In the genomic region with DNA sequence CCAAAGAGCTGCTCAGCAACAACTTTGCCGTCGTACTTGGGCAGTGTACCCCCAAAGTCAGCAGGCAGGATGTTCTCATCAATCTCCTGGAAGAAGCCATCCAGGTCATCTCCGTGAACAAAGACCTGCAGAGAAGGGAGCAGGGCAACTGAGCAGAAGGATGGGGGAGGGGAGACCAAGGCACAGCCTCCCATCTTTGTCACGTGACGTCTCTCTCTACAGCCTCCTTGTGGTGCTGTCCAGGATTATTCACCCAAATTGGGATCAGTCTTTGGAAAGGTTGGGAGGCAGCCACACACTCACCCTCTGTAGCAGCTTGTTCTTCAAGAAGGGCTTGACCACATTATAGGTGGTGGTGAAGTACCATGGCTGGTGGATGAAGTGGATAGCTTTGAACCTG, we compare ENCODE assay signal across 19 mouse cellular contexts. TPM values are rescaled to one million over a fixed set of nuclear protein-coding genes. Genes with fewer than 3 reads are reported as not detected.
A peak's percentile ranks its signal among the peaks of the same experiment; 100 is the strongest.
DNase-seq lines count a peak whose midpoint lies in the region; ATAC-seq and TF ChIP-seq lines count a peak whose summit lies in the region.
"Had no signal": no experiment of that assay in that cellular context is flagged by ENCODE, and none has a peak within 500 bp of the region (broad histone marks: within the 10 kb centered on the region; RNA-seq: fewer than 3 reads in every experiment).

No protein-coding gene starts in this region.

- H3K27ac ChIP-seq in hindbrain, postnatal 0 days, result no peak overlapping the region
- H3K27ac ChIP-seq in hindbrain, embryonic 14.5 days, result no peak overlapping the region
- H3K27ac ChIP-seq in ES-Bruce4 (ENCODE audit: insufficient read depth, low read length), result no peak overlapping the region
- 0 out of 2 replicates have a peak overlapping the region, but pooled peaks have one; percentile 40 for H3K27ac ChIP-seq in embryonic facial prominence, embryonic 10.5 days (replicated peaks)
- H3K27ac ChIP-seq: heart, embryonic 13.5 days had no signal

- no peak overlapping the region for H3K4me2 ChIP-seq in hindbrain, postnatal 0 days (ENCODE audit: low read depth, low read length)
- no peak overlapping the region for H3K4me2 ChIP-seq in hindbrain, embryonic 14.5 days (replicated peaks)
- H3K4me2 ChIP-seq: heart, embryonic 13.5 days had no signal

- 0 out of 2 replicates have a peak, but pooled peaks have one; percentile 4 for TF ChIP-seq CTCF in hindbrain, postnatal 0 days (IDR thresholded peaks at IDR 0.05; ENCODE audit: low read depth)
- TF ChIP-seq CTCF in C2C12 (IDR thresholded peaks at IDR 0.05; ENCODE audit: control insufficient read depth, insufficient read depth, insufficient read length), result no peak
- no peak for TF ChIP-seq CTCF in ES-Bruce4 (IDR thresholded peaks at IDR 0.05; ENCODE audit: low read depth, low read length)
- no peak for TF ChIP-seq CTCF in lung, adult 2 months (IDR thresholded peaks at IDR 0.05; ENCODE audit: insufficient read depth, low read length)

- H3K4me3 ChIP-seq in hindbrain, postnatal 0 days (ENCODE audit: low read length), result no peak overlapping the region
- no peak overlapping the region for H3K4me3 ChIP-seq in hindbrain, embryonic 14.5 days (replicated peaks; ENCODE audit: low read length)
- H3K4me3 ChIP-seq in C2C12 (ENCODE audit: insufficient read depth, poor library complexity, severe bottlenecking) (no peak overlapping the region), ES-Bruce4 (ENCODE audit: low read depth, low read length) (peak overlapping the region; percentile 21)
- no peak overlapping the region for H3K4me3 ChIP-seq in embryonic facial prominence, embryonic 10.5 days
- H3K4me3 ChIP-seq in lung, adult 2 months (replicated peaks; ENCODE audit: extremely low read depth, low read depth, low read length), result no peak overlapping the region
- H3K4me3 ChIP-seq: heart, embryonic 13.5 days had no signal

- H3K27me3 ChIP-seq in hindbrain, postnatal 0 days (ENCODE audit: insufficient read depth, low read length), result no peaks in the 10 kb centered on the region
- no peaks in the 10 kb centered on the region for H3K27me3 ChIP-seq in hindbrain, embryonic 14.5 days (ENCODE audit: control insufficient read depth, insufficient read depth, low read length)
- peaks cover 27% of the 10 kb centered on the region for H3K27me3 ChIP-seq in C2C12 (ENCODE audit: control insufficient read depth, insufficient read depth, insufficient read length)
- H3K27me3 ChIP-seq in ES-Bruce4 (ENCODE audit: control insufficient read depth, insufficient read depth, low read length, poor library complexity, severe bottlenecking), result no peaks in the 10 kb centered on the region
- no peaks in the 10 kb centered on the region for H3K27me3 ChIP-seq in embryonic facial prominence, embryonic 10.5 days (replicated peaks; ENCODE audit: low read depth, poor library complexity, severe bottlenecking)

- TF ChIP-seq POLR2A in ES-Bruce4 (IDR thresholded peaks at IDR 0.05; ENCODE audit: insufficient read depth, low read length), result no peak
- TF ChIP-seq POLR2A in lung, adult 2 months (IDR thresholded peaks at IDR 0.05; ENCODE audit: borderline replicate concordance, extremely low read depth, low read depth, low read length), result no peak

- no peaks in the 10 kb centered on the region for H3K36me3 ChIP-seq in hindbrain, postnatal 0 days (ENCODE audit: insufficient read depth, low read length)
- H3K36me3 ChIP-seq in hindbrain, embryonic 14.5 days (replicated peaks; ENCODE audit: control insufficient read depth, insufficient read depth), result no peaks in the 10 kb centered on the region
- H3K36me3 ChIP-seq in C2C12 (ENCODE audit: control insufficient read depth, insufficient read depth) (no peaks in the 10 kb centered on the region), ES-Bruce4 (ENCODE audit: control insufficient read depth, insufficient read depth, low read length, poor library complexity, severe bottlenecking) (no peaks in the 10 kb centered on the region)
- H3K36me3 ChIP-seq in embryonic facial prominence, embryonic 10.5 days (replicated peaks), result no peaks in the 10 kb centered on the region
- H3K36me3 ChIP-seq: heart, embryonic 13.5 days had no signal

- no peak for ATAC-seq in hindbrain, postnatal 0 days
- ATAC-seq in hindbrain, embryonic 14.5 days (ENCODE audit: low FRiP score), result no peak
- ATAC-seq: forebrain, embryonic 14.5 days; hindbrain, embryonic 16.5 days had no signal

- no peaks in the 10 kb centered on the region for H3K79me3 ChIP-seq in C2C12 (ENCODE audit: low read depth)

- no peak overlapping the region for H3ac ChIP-seq in C2C12 (ENCODE audit: control insufficient read depth, insufficient read length, low read depth)

- TF ChIP-seq EP300 in ES-Bruce4 (IDR thresholded peaks at IDR 0.05; ENCODE audit: insufficient read depth, low read depth, low read length), result no peak

- no peak overlapping the region for H3K9ac ChIP-seq in hindbrain, postnatal 0 days (replicated peaks; ENCODE audit: low read length)
- H3K9ac ChIP-seq in hindbrain, embryonic 14.5 days, result no peak overlapping the region
- H3K9ac ChIP-seq in ES-Bruce4 (ENCODE audit: low read depth, poor library complexity, severe bottlenecking), result no peak overlapping the region; the same call in 1 of the 2 replicates
- H3K9ac ChIP-seq: heart, embryonic 13.5 days had no signal

- no peaks in the 10 kb centered on the region for H3K9me3 ChIP-seq in hindbrain, postnatal 0 days (ENCODE audit: low read length)
- no peaks in the 10 kb centered on the region for H3K9me3 ChIP-seq in hindbrain, embryonic 14.5 days (ENCODE audit: control insufficient read depth, low read length)
- H3K9me3 ChIP-seq in ES-Bruce4 (replicated peaks; ENCODE audit: control insufficient read depth, insufficient read depth, low read length, poor library complexity, severe bottlenecking), result no peaks in the 10 kb centered on the region
- H3K9me3 ChIP-seq in embryonic facial prominence, embryonic 10.5 days, result no peaks in the 10 kb centered on the region
- H3K9me3 ChIP-seq: heart, embryonic 13.5 days had no signal

- 78% methylated on average over 5 of the region's 5 CpGs for WGBS in hindbrain, postnatal 0 days
- 69% methylated on average over 5 of the region's 5 CpGs for WGBS in hindbrain, embryonic 14.5 days
- WGBS in embryonic facial prominence, embryonic 10.5 days, result 71% methylated on average over 5 of the region's 5 CpGs
- 70% methylated on average over 5 of the region's 5 CpGs for WGBS in lung, adult 2 months

- DNase-seq in hindbrain, postnatal 0 days (ENCODE audit: low spot score), result no peak
- DNase-seq in hindbrain, embryonic 14.5 days (ENCODE audit: low spot score), result no peak
- DNase-seq in embryonic facial prominence, embryonic 10.5 days (ENCODE audit: low spot score), result no peak
- no peak for DNase-seq in kidney, postnatal 36 days
- no peak for DNase-seq in lung, adult 2 months
- DNase-seq: adrenal gland, postnatal 10 days; cerebellum, adult 11 months; cerebellum, adult 9-10 months; cerebellum, postnatal 25 days; gastrocnemius, postnatal 36 days; heart, adult 11 months; heart, postnatal 36 days had no signal

- no peaks in the 10 kb centered on the region for H3K4me1 ChIP-seq in hindbrain, postnatal 0 days (ENCODE audit: insufficient read depth, low read length)
- no peaks in the 10 kb centered on the region for H3K4me1 ChIP-seq in hindbrain, embryonic 14.5 days (replicated peaks; ENCODE audit: control insufficient read depth, insufficient read depth, low read length)
- peaks cover 4% of the 10 kb centered on the region for H3K4me1 ChIP-seq in ES-Bruce4 (ENCODE audit: control insufficient read depth, insufficient read depth, low read length)
- H3K4me1 ChIP-seq in embryonic facial prominence, embryonic 10.5 days, result no peaks in the 10 kb centered on the region
- no peaks in the 10 kb centered on the region for H3K4me1 ChIP-seq in lung, adult 2 months (ENCODE audit: control insufficient read depth, insufficient read depth, low read length)

- H3K79me2 ChIP-seq in C2C12 (ENCODE audit: control insufficient read depth, insufficient read depth), result no peaks in the 10 kb centered on the region

TF ChIP-seq in C2C12, 6 proteins besides CTCF, POLR2A, EP300 and RAD21:
- TF ChIP-seq MYOD1 (IDR thresholded peaks at IDR 0.05; ENCODE audit: control insufficient read depth, insufficient read length, low read depth) (no peak), USF1 (IDR thresholded peaks at IDR 0.05; ENCODE audit: low read depth) (peak; percentile 59)

RNA-seq across cellular contexts. Expression of gene Rlbp1, which starts 11.3 kb away (rescaled TPM):
- total RNA-seq in hindbrain, postnatal 0 days (2014; rRNA removed), result 25.3 and 32.3 TPM in 2 replicates
- polyA plus RNA-seq in hindbrain, postnatal 0 days (2015; fragmentation: Nextera tagmentation; extraction: Ambion mirVana), result 21.2 and 21.9 TPM in 2 replicates
- polyA plus RNA-seq in hindbrain, embryonic 14.5 days (2014; fragmentation: Nextera tagmentation; extraction: Ambion mirVana), result 25.8 and 26.7 TPM in 2 replicates
- 0.04 TPM for polyA plus RNA-seq in C2C12 (2012; fragmentation: generic; extraction: Trizol)
- polyA plus RNA-seq in ES-Bruce4 (2011; ENCODE audit: insufficient read depth, insufficient read length, low read depth, missing spikeins), result 2.7 and 2.8 TPM in 2 replicates
- polyA plus RNA-seq in embryonic facial prominence, embryonic 10.5 days (2016; fragmentation: Nextera tagmentation; extraction: Ambion mirVana), result 1.1 and 1.5 TPM in 2 replicates
- polyA plus RNA-seq in lung, adult 2 months (2012; rRNA removed), result 0.48 and 0.52 TPM in 2 replicates
- total RNA-seq: adrenal gland, postnatal 10 days; gastrocnemius, adult 8-10 months; gastrocnemius, postnatal 36 days; heart, postnatal 36 days had no signal
- polyA plus RNA-seq: heart, embryonic 13.5 days; heart, postnatal 0 days had no signal

RNA-seq across cellular contexts. Expression of gene Fanci, which starts 16.1 kb away (rescaled TPM):
- 2.9 and 3.5 TPM in 2 replicates for total RNA-seq in hindbrain, postnatal 0 days (2014; rRNA removed)
- polyA plus RNA-seq in hindbrain, postnatal 0 days (2015; fragmentation: Nextera tagmentation; extraction: Ambion mirVana), result 1.9 and 2.4 TPM in 2 replicates
- polyA plus RNA-seq in hindbrain, embryonic 14.5 days (2014; fragmentation: Nextera tagmentation; extraction: Ambion mirVana), result 2.3 and 2.5 TPM in 2 replicates
- 4.3 TPM for polyA plus RNA-seq in C2C12 (2012; fragmentation: generic; extraction: Trizol)
- 45.0 and 45.2 TPM in 2 replicates for polyA plus RNA-seq in ES-Bruce4 (2011; ENCODE audit: insufficient read depth, insufficient read length, low read depth, missing spikeins)
- 20.0 TPM in 2 replicates for polyA plus RNA-seq in embryonic facial prominence, embryonic 10.5 days (2016; fragmentation: Nextera tagmentation; extraction: Ambion mirVana)
- 0.19 and 0.39 TPM in 2 replicates for polyA plus RNA-seq in lung, adult 2 months (2012; rRNA removed)
- total RNA-seq: gastrocnemius, adult 8-10 months had no signal
